9 mouse cellular contexts compared by ENCODE assay signal in genomic region chr6:133904501-133904900, GRCm38 (mm10). TPM values are rescaled to one million over a fixed set of nuclear protein-coding genes. Genes with fewer than 3 reads are reported as not detected.
DNase-seq lines count a peak whose midpoint lies in the region; ATAC-seq lines count a peak whose summit lies in the region.
"Had no signal": no experiment of that assay in that cellular context is flagged by ENCODE, and none has a peak within 500 bp of the region (broad histone marks: within the 10 kb centered on the region; RNA-seq: fewer than 3 reads in every experiment).

No protein-coding gene starts in this region.

- 23% methylated on average over 5 of the region's 5 CpGs for WGBS in large intestine, adult 2 months

- ATAC-seq in erythroid progenitor cell, adult 5-6 weeks (replicated peaks; ENCODE audit: low FRiP score, poor library complexity, severe bottlenecking), result no peak

- DNase-seq in cerebellum, postnatal 14 days, result peak; percentile 17 to 19
- no peak for DNase-seq in cerebellum, adult 8-10 months
- DNase-seq in left cerebral cortex, postnatal 14 days (ENCODE audit: low spot score in 2 of 2), result peak; percentile 18 to 20
- DNase-seq in left cerebral cortex, adult 8-10 months (ENCODE audit: low spot score in 2 of 2), result no peak
- DNase-seq in Muller cell, postnatal 12 days (ENCODE audit: inconsistent ontology term), result peak; percentile 32
- peak; percentile 4 for DNase-seq in large intestine, adult 2 months (ENCODE audit: low read depth, low spot score)
- DNase-seq in ovary, postnatal 14 days (ENCODE audit: low spot score), result no peak

- intact Hi-C loops in left cerebral cortex, postnatal 14 days (cut with DNase I), result loop anchor here (2.0 kb wide), 1 partner anchor 484 kb away; no protein-coding TSS in a partner anchor

RNA-seq across cellular contexts. Expression of gene Kap, which starts 50.9 kb away (rescaled TPM):
- total RNA-seq in left cerebral cortex, postnatal 14 days (2021), result not detected
- not detected for total RNA-seq in left cerebral cortex, adult 8-10 months (2022)
- not detected in 2 replicates for polyA plus RNA-seq in large intestine, adult 2 months (2012; rRNA removed)
- total RNA-seq in erythroid progenitor cell, adult 5-6 weeks (2015; ENCODE audit: low replicate concordance), result not detected in 2 replicates
- not detected in 2 replicates for total RNA-seq in erythroid progenitor cell, adult 5-6 weeks (2017; ENCODE audit: low replicate concordance)
- total RNA-seq: layer of hippocampus, adult 18-20 months had no signal

Comparison
In these comparisons a context has a peak if more than half of its experiments do, and no peak if none do; other contexts are left out.
1. DNase-seq: peak in cerebellum, postnatal 14 days (2 of 2), left cerebral cortex, postnatal 14 days (2 of 2), Muller cell, postnatal 12 days (single experiment) and large intestine, adult 2 months (single experiment); none in cerebellum, adult 8-10 months (single experiment), left cerebral cortex, adult 8-10 months (0 of 2) and ovary, postnatal 14 days (single experiment).